Mouse (Mus musculus): ENCODE data around the gene Pvalb. TPM values are rescaled to one million over a fixed set of nuclear protein-coding genes. Genes with fewer than 3 reads are reported as not detected.

The Pvalb gene
- total and polyA plus RNA-seq, 3 experiments = not detected

- no peaks in the 10 kb centered on the region for H3K36me3 ChIP-seq (ENCODE audit: control insufficient read depth in 1 of 2, insufficient read depth in 2 of 2, low read length in 2 of 2)
- no peak overlapping the region for H3K9ac ChIP-seq (ENCODE audit: control insufficient read depth, low read depth, low read length, poor library complexity, severe bottlenecking)
- H3K27me3 ChIP-seq (ENCODE audit: control insufficient read depth in 1 of 2, insufficient read depth in 2 of 2, low read length in 2 of 2) = 0 out of 4 replicates have a peak, but pooled peaks cover 0 to under 1% of the 10 kb centered on the region in 2 experiments
- no peaks in the 10 kb centered on the region for H3K9me3 ChIP-seq (replicated peaks; ENCODE audit: insufficient read depth, low read length)
- no peak for DNase-seq (ENCODE audit: low read depth, low spot score)
- H3K79me2 ChIP-seq (ENCODE audit: control insufficient read depth, insufficient read depth, low read length, poor library complexity) = no peaks in the 10 kb centered on the region
- TF ChIP-seq ZMIZ1 (IDR thresholded peaks at IDR 0.05; ENCODE audit: low read depth, low read length) (no peak), SIN3A (IDR thresholded peaks at IDR 0.05; ENCODE audit: low read length) (no peak), RAD21 (IDR thresholded peaks at IDR 0.05; ENCODE audit: low read depth, low read length) (no peak), MAX (IDR thresholded peaks at IDR 0.05; ENCODE audit: low read length) (no peak), TBP (IDR thresholded peaks at IDR 0.05; ENCODE audit: low read depth, low read length) (no peak), ZKSCAN1 (IDR thresholded peaks at IDR 0.05; ENCODE audit: low read depth, low read length) (no peak), USF2 (IDR thresholded peaks at IDR 0.05; ENCODE audit: borderline replicate concordance in 1 of 2, insufficient read depth in 1 of 2, low read depth in 1 of 2, low read length in 2 of 2) (no peak), CHD1 (IDR thresholded peaks at IDR 0.05; ENCODE audit: low read depth, low read length) (no peak), CHD2 (IDR thresholded peaks at IDR 0.05; ENCODE audit: low read length) (no peak), MXI1 (IDR thresholded peaks at IDR 0.05; ENCODE audit: low read depth, low read length) (no peak), BHLHE40 (IDR thresholded peaks at IDR 0.05; ENCODE audit: borderline replicate concordance, low read depth, low read length) (no peak), POLR2A (IDR thresholded peaks at IDR 0.05; ENCODE audit: control insufficient read depth in 1 of 2, insufficient read depth in 1 of 2, low read depth in 1 of 2, low read length in 2 of 2, poor library complexity in 1 of 2) (no peak), ZC3H11A (IDR thresholded peaks at IDR 0.05; ENCODE audit: low read depth, low read length) (no peak), CTCF (IDR thresholded peaks at IDR 0.05 in 2 of 3, conservative IDR thresholded peaks at IDR 0.05 in 1 of 3; ENCODE audit: control insufficient read depth in 1 of 3, insufficient read depth in 1 of 3, low read depth in 2 of 3, low read length in 3 of 3, poor library complexity in 1 of 3, severe bottlenecking in 1 of 3) (no peak), E2F4 (IDR thresholded peaks at IDR 0.05; ENCODE audit: borderline replicate concordance, low read depth, low read length) (no peak), POLR2AphosphoS2 (IDR thresholded peaks at IDR 0.05; ENCODE audit: low read length) (no peak)
- H3K27ac ChIP-seq (ENCODE audit: control insufficient read depth, low read depth, low read length) = no peak overlapping the region
- peaks cover 0 to 3% of the 10 kb centered on the region in 2 experiments; a peak in 1 of 4 replicates for H3K4me1 ChIP-seq (ENCODE audit: control insufficient read depth in 1 of 2, insufficient read depth in 2 of 2, low read length in 2 of 2)
- H3K4me3 ChIP-seq (ENCODE audit: control insufficient read depth in 1 of 2, insufficient read depth in 1 of 2, low read depth in 2 of 2, low read length in 2 of 2) = no peak overlapping the region
Measured at GRCm38 (mm10) chr15:78243061-78243460, 36.9 kb upstream of the Pvalb start.

- no peak overlapping the region for H3K27ac ChIP-seq (ENCODE audit: control insufficient read depth, low read depth, low read length)
- no peak for TF ChIP-seq POLR2A (IDR thresholded peaks at IDR 0.05; ENCODE audit: control insufficient read depth in 1 of 2, insufficient read depth in 1 of 2, low read depth in 1 of 2, low read length in 2 of 2, poor library complexity in 1 of 2)
- no peak for TF ChIP-seq TCF12 (IDR thresholded peaks at IDR 0.05; ENCODE audit: low read depth, low read length)
- no peak for TF ChIP-seq NELFE (IDR thresholded peaks at IDR 0.05; ENCODE audit: low read depth, low read length)
- H3K9ac ChIP-seq (ENCODE audit: control insufficient read depth, low read depth, low read length, poor library complexity, severe bottlenecking) = no peak overlapping the region
- no peak overlapping the region for H3K4me3 ChIP-seq (ENCODE audit: control insufficient read depth in 1 of 2, insufficient read depth in 1 of 2, low read depth in 2 of 2, low read length in 2 of 2)
- peaks cover 0 to 4% of the 10 kb centered on the region in 2 experiments; a peak in 1 of 4 replicates for H3K27me3 ChIP-seq (ENCODE audit: control insufficient read depth in 1 of 2, insufficient read depth in 2 of 2, low read length in 2 of 2)
- no peaks in the 10 kb centered on the region for H3K36me3 ChIP-seq (ENCODE audit: control insufficient read depth in 1 of 2, insufficient read depth in 2 of 2, low read length in 2 of 2)
- H3K4me1 ChIP-seq (ENCODE audit: control insufficient read depth in 1 of 2, insufficient read depth in 2 of 2, low read length in 2 of 2) = peaks cover 0 to 3% of the 10 kb centered on the region in 2 experiments; a peak in 1 of 4 replicates
- H3K79me2 ChIP-seq (ENCODE audit: control insufficient read depth, insufficient read depth, low read length, poor library complexity) = no peaks in the 10 kb centered on the region
- DNase-seq (ENCODE audit: low read depth, low spot score) = no peak
- no peaks in the 10 kb centered on the region for H3K9me3 ChIP-seq (replicated peaks; ENCODE audit: insufficient read depth, low read length)
Measured at GRCm38 (mm10) chr15:78241335-78241734, 35.1 kb upstream of the Pvalb start.

Data from MEL (cell line).